Mouse (Mus musculus): ENCODE measurements at regions not wholly inside any gene's neighbourhood (a gene's known extent, or its start where the extent isn't known, plus 50 kb on each side); places are given as distances from the start of the nearest gene placed in this dataset.
A peak's percentile ranks its signal among the peaks of the same experiment; 100 is the strongest.

- Histone ChIP-seq H3K4me2 (replicated peaks; ENCODE audit: low read depth, low read length) (no peak overlapping the region), H3K9ac (ENCODE audit: low read depth, low read length) (no peak overlapping the region), H3K4me1 (ENCODE audit: control insufficient read depth, insufficient read depth, low read length) (0 out of 2 replicates have a peak, but pooled peaks cover 3% of the 10 kb centered on the region), H3K27me3 (ENCODE audit: control insufficient read depth, insufficient read depth, low read length) (no peaks in the 10 kb centered on the region), H3K9me3 (ENCODE audit: control insufficient read depth, low read length) (0 out of 2 replicates have a peak, but pooled peaks cover 2% of the 10 kb centered on the region), H3K36me3 (ENCODE audit: control insufficient read depth, insufficient read depth, low read length) (no peaks in the 10 kb centered on the region), H3K4me3 (ENCODE audit: low read length) (no peak overlapping the region), H3K27ac (ENCODE audit: low read depth, low read length) (peak overlapping the region; percentile 55; the same call in 1 of the 2 replicates)
- 23% methylated on average over 3 of the region's 3 CpGs for WGBS
- no peak for ATAC-seq (ENCODE audit: low FRiP score, low TSS enrichment)
Measured at GRCm38 (mm10) chr11:63394201-63394600, 265.4 kb downstream of the Pmp22 start.

GRCm38 (mm10) chr11:63396386-63396785 is 267.6 kb downstream of the Pmp22 start:
- no peak overlapping the region for H3K4me2 ChIP-seq (replicated peaks; ENCODE audit: low read depth, low read length)
- H3K9ac ChIP-seq (ENCODE audit: low read depth, low read length): no peak overlapping the region
- H3K36me3 ChIP-seq (ENCODE audit: control insufficient read depth, insufficient read depth, low read length): no peaks in the 10 kb centered on the region
- no peak for ATAC-seq (ENCODE audit: low FRiP score, low TSS enrichment)
- 81% methylated on average over 8 of the region's 8 CpGs for WGBS
- 0 out of 2 replicates have a peak, but pooled peaks cover 3% of the 10 kb centered on the region for H3K4me1 ChIP-seq (ENCODE audit: control insufficient read depth, insufficient read depth, low read length)
- H3K4me3 ChIP-seq (ENCODE audit: low read length): no peak overlapping the region
- H3K27ac ChIP-seq (ENCODE audit: low read depth, low read length): no peak overlapping the region
- H3K27me3 ChIP-seq (ENCODE audit: control insufficient read depth, insufficient read depth, low read length): no peaks in the 10 kb centered on the region; the same call in 1 of the 2 replicates
- 0 out of 2 replicates have a peak, but pooled peaks cover 2% of the 10 kb centered on the region for H3K9me3 ChIP-seq (ENCODE audit: control insufficient read depth, low read length)

GRCm38 (mm10) chr11:63402741-63403140 is 274.0 kb downstream of the Pmp22 start:
- Histone ChIP-seq H3K27ac (ENCODE audit: low read depth, low read length) (no peak overlapping the region), H3K9ac (ENCODE audit: low read depth, low read length) (no peak overlapping the region), H3K27me3 (ENCODE audit: control insufficient read depth, insufficient read depth, low read length) (no peaks in the 10 kb centered on the region; the same call in none of the 2 replicates), H3K4me2 (replicated peaks; ENCODE audit: low read depth, low read length) (no peak overlapping the region), H3K36me3 (ENCODE audit: control insufficient read depth, insufficient read depth, low read length) (no peaks in the 10 kb centered on the region), H3K4me1 (ENCODE audit: control insufficient read depth, insufficient read depth, low read length) (no peaks in the 10 kb centered on the region), H3K4me3 (ENCODE audit: low read length) (no peak overlapping the region), H3K9me3 (ENCODE audit: control insufficient read depth, low read length) (no peaks in the 10 kb centered on the region)
- ATAC-seq (ENCODE audit: low FRiP score, low TSS enrichment): no peak
- 66% methylated on average over 5 of the region's 5 CpGs for WGBS

- Histone ChIP-seq H3K27me3 (ENCODE audit: control insufficient read depth, insufficient read depth, low read length) (no peaks in the 10 kb centered on the region; the same call in none of the 2 replicates), H3K9me3 (ENCODE audit: control insufficient read depth, low read length) (no peaks in the 10 kb centered on the region), H3K4me1 (ENCODE audit: control insufficient read depth, insufficient read depth, low read length) (no peaks in the 10 kb centered on the region), H3K27ac (ENCODE audit: low read depth, low read length) (no peak overlapping the region), H3K4me3 (ENCODE audit: low read length) (no peak overlapping the region), H3K36me3 (ENCODE audit: control insufficient read depth, insufficient read depth, low read length) (no peaks in the 10 kb centered on the region), H3K4me2 (replicated peaks; ENCODE audit: low read depth, low read length) (no peak overlapping the region), H3K9ac (ENCODE audit: low read depth, low read length) (no peak overlapping the region)
- ATAC-seq (ENCODE audit: low FRiP score, low TSS enrichment): no peak
- 14% methylated on average over 11 of the region's 11 CpGs for WGBS
Measured at GRCm38 (mm10) chr11:63404719-63405118, 275.9 kb downstream of the Pmp22 start.

GRCm38 (mm10) chr11:63409431-63409830 is 280.6 kb downstream of the Pmp22 start:
- H3K9ac ChIP-seq (ENCODE audit: low read depth, low read length): no peak overlapping the region
- no peaks in the 10 kb centered on the region for H3K27me3 ChIP-seq (ENCODE audit: control insufficient read depth, insufficient read depth, low read length)
- H3K27ac ChIP-seq (ENCODE audit: low read depth, low read length): no peak overlapping the region
- WGBS: 100% methylated on average over 1 of the region's 1 CpGs
- H3K4me2 ChIP-seq (replicated peaks; ENCODE audit: low read depth, low read length): no peak overlapping the region
- no peak for ATAC-seq (ENCODE audit: low FRiP score, low TSS enrichment)
- H3K36me3 ChIP-seq (ENCODE audit: control insufficient read depth, insufficient read depth, low read length): no peaks in the 10 kb centered on the region
- no peak overlapping the region for H3K4me3 ChIP-seq (ENCODE audit: low read length)
- H3K4me1 ChIP-seq (ENCODE audit: control insufficient read depth, insufficient read depth, low read length): 0 out of 2 replicates have a peak, but pooled peaks cover 13% of the 10 kb centered on the region
- no peaks in the 10 kb centered on the region for H3K9me3 ChIP-seq (ENCODE audit: control insufficient read depth, low read length)

GRCm38 (mm10) chr11:63410921-63411320 is 282.1 kb downstream of the Pmp22 start:
- Histone ChIP-seq H3K27ac (ENCODE audit: low read depth, low read length) (no peak overlapping the region), H3K9ac (ENCODE audit: low read depth, low read length) (no peak overlapping the region), H3K4me2 (replicated peaks; ENCODE audit: low read depth, low read length) (no peak overlapping the region), H3K27me3 (ENCODE audit: control insufficient read depth, insufficient read depth, low read length) (no peaks in the 10 kb centered on the region), H3K36me3 (ENCODE audit: control insufficient read depth, insufficient read depth, low read length) (no peaks in the 10 kb centered on the region), H3K4me1 (ENCODE audit: control insufficient read depth, insufficient read depth, low read length) (0 out of 2 replicates have a peak, but pooled peaks cover 13% of the 10 kb centered on the region), H3K9me3 (ENCODE audit: control insufficient read depth, low read length) (no peaks in the 10 kb centered on the region), H3K4me3 (ENCODE audit: low read length) (no peak overlapping the region)
- 98% methylated on average over 4 of the region's 4 CpGs for WGBS
- no peak for ATAC-seq (ENCODE audit: low FRiP score, low TSS enrichment)

GRCm38 (mm10) chr11:63412364-63412991 is 283.7 kb downstream of the Pmp22 start:
- Histone ChIP-seq H3K27me3 (ENCODE audit: control insufficient read depth, insufficient read depth, low read length) (no peaks in the 10 kb centered on the region), H3K4me2 (replicated peaks; ENCODE audit: low read depth, low read length) (peak overlapping the region; percentile 57), H3K9ac (ENCODE audit: low read depth, low read length) (0 out of 2 replicates have a peak overlapping the region, but pooled peaks have one; percentile 8), H3K36me3 (ENCODE audit: control insufficient read depth, insufficient read depth, low read length) (no peaks in the 10 kb centered on the region), H3K4me1 (ENCODE audit: control insufficient read depth, insufficient read depth, low read length) (0 out of 2 replicates have a peak, but pooled peaks cover 13% of the 10 kb centered on the region), H3K27ac (ENCODE audit: low read depth, low read length) (no peak overlapping the region), H3K9me3 (ENCODE audit: control insufficient read depth, low read length) (no peaks in the 10 kb centered on the region), H3K4me3 (ENCODE audit: low read length) (peak overlapping the region; percentile 26)
- WGBS: 9% methylated on average over 18 of the region's 18 CpGs
- ATAC-seq (ENCODE audit: low FRiP score, low TSS enrichment): no peak

GRCm38 (mm10) chr11:63413106-63413505 is 284.3 kb downstream of the Pmp22 start:
- Histone ChIP-seq H3K4me1 (ENCODE audit: control insufficient read depth, insufficient read depth, low read length) (0 out of 2 replicates have a peak, but pooled peaks cover 13% of the 10 kb centered on the region), H3K36me3 (ENCODE audit: control insufficient read depth, insufficient read depth, low read length) (no peaks in the 10 kb centered on the region), H3K27ac (ENCODE audit: low read depth, low read length) (no peak overlapping the region), H3K9ac (ENCODE audit: low read depth, low read length) (0 out of 2 replicates have a peak overlapping the region, but pooled peaks have one; percentile 8), H3K27me3 (ENCODE audit: control insufficient read depth, insufficient read depth, low read length) (no peaks in the 10 kb centered on the region), H3K4me3 (ENCODE audit: low read length) (peak overlapping the region; percentile 26), H3K9me3 (ENCODE audit: control insufficient read depth, low read length) (no peaks in the 10 kb centered on the region), H3K4me2 (replicated peaks; ENCODE audit: low read depth, low read length) (peak overlapping the region; percentile 57)
- 17% methylated on average over 13 of the region's 13 CpGs for WGBS
- no peak for ATAC-seq (ENCODE audit: low FRiP score, low TSS enrichment)

- 87% methylated on average over 4 of the region's 4 CpGs for WGBS
Measured at GRCm38 (mm10) chr11:63413621-63414020, 284.8 kb downstream of the Pmp22 start.

More at GRCm38 (mm10) chr11:63413621-63414020, 284.8 kb downstream of the Pmp22 start:
- H3K4me1 ChIP-seq (ENCODE audit: control insufficient read depth, insufficient read depth, low read length): 0 out of 2 replicates have a peak, but pooled peaks cover 13% of the 10 kb centered on the region
- no peak overlapping the region for H3K27ac ChIP-seq (ENCODE audit: low read depth, low read length)
- no peak overlapping the region for H3K4me2 ChIP-seq (replicated peaks; ENCODE audit: low read depth, low read length)
- no peak overlapping the region for H3K4me3 ChIP-seq (ENCODE audit: low read length)
- no peak overlapping the region for H3K9ac ChIP-seq (ENCODE audit: low read depth, low read length)
- no peaks in the 10 kb centered on the region for H3K27me3 ChIP-seq (ENCODE audit: control insufficient read depth, insufficient read depth, low read length)
- H3K9me3 ChIP-seq (ENCODE audit: control insufficient read depth, low read length): no peaks in the 10 kb centered on the region
- ATAC-seq (ENCODE audit: low FRiP score, low TSS enrichment): no peak
- H3K36me3 ChIP-seq (ENCODE audit: control insufficient read depth, insufficient read depth, low read length): no peaks in the 10 kb centered on the region
